Mouse (Mus musculus) kidney, adult 2 months (tissue): ENCODE results near the gene Gpc5. TPM values are rescaled to one million over a fixed set of nuclear protein-coding genes. Genes with fewer than 3 reads are reported as not detected.

Experiments
- DNase-seq: peaks from one replicate; pipeline ENCODE4 v3.0.0; 2021
- H3K27ac ChIP-seq: fragments of 200-500 bp; 2 replicates; pipeline ENCODE4 v1.5.1; 2012; ENCODE audit warnings: low read depth, low read length, control low read depth, inconsistent platforms; ENCODE audit not compliant: insufficient read depth
- H3K27me3 ChIP-seq: fragments of 200-500 bp; replicated peaks from 2 replicates; pipeline ENCODE4 v1.6.1; 2012; ENCODE audit warnings: mild to moderate bottlenecking, moderate library complexity, low read length, inconsistent platforms; ENCODE audit not compliant: control insufficient read depth, insufficient read depth
- H3K36me3 ChIP-seq: fragments of 200-500 bp; 2 replicates; pipeline ENCODE4 v1.6.1; 2012; ENCODE audit warnings: mild to moderate bottlenecking, moderate library complexity, low read length, inconsistent platforms; ENCODE audit not compliant: control insufficient read depth, insufficient read depth
- H3K4me1 ChIP-seq: fragments of 200-500 bp; 2 replicates; pipeline ENCODE4 v1.6.1; 2011; ENCODE audit warnings: low read length; ENCODE audit not compliant: control insufficient read depth, insufficient read depth
- H3K4me3 ChIP-seq: fragments of 200-500 bp; 2 replicates; pipeline ENCODE4 v1.5.1; 2011; ENCODE audit warnings: mild to moderate bottlenecking, low read depth, low read length, control low read depth; ENCODE audit not compliant: insufficient read depth
- CTCF ChIP-seq: fragments of 200-500 bp; conservative IDR thresholded peaks from 2 replicates; pipeline ENCODE4 v1.5.1; 2011; ENCODE audit warnings: low read depth, mild to moderate bottlenecking, control low read depth, low read length, moderate library complexity, mixed read lengths; ENCODE audit not compliant: insufficient read depth, insufficient read length
- POLR2A ChIP-seq: fragments of 200-500 bp; IDR thresholded peaks from one replicate; pipeline ENCODE4 v1.6.1; 2011; ENCODE audit warnings: low read depth, low read length, control low read depth
- WGBS: fragments of 180-500 bp; shearing (Covaris S2); methylation state at CpG from one replicate; pipeline ENCODE4 v1.1.7; 2018; 5-methylcytosine and 5-hydroxymethylcytosine counted together
- polyA plus RNA-seq: library from polyadenylated mRNA; depleted of rRNA; stranded (reverse); fragments of >200 nt; gene quantifications from 2 replicates; pipeline ENCODE4 v1.2.3, GENCODE M21; 2012

The Gpc5 gene
- polyA plus RNA-seq, 1 experiment = 0.69 TPM

DNA sequence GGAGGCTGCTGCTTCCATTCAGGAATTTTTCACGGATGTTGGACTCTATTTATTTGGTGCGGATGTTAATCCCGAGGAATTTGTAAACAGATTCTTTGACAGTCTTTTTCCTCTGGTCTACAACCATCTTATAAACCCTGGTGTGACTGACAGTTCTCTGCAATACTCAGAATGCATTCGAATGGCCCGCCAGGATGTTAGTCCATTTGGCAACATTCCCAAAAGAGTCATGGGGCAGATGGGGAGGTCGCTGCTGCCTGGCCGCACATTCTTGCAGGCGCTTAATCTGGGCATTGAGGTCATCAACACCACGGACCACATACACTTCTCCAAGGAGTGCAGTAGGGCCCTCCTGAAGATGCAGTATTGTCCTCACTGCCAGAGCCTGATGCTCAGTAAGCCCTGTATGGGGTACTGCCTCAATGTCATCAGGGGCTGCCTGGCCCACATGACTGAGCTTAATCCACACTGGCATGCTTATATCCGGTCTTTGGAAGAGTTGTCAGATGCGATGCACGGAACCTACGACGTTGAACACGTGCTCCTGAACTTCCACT, 277.7 kb downstream of the Gpc5 start:
- Histone ChIP-seq H3K4me3 (no peak overlapping the region), H3K27ac (no peak overlapping the region), H3K4me1 (no peaks in the 10 kb centered on the region), H3K27me3 (no peaks in the 10 kb centered on the region), H3K36me3 (no peaks in the 10 kb centered on the region)
- 67% methylated on average over 15 of the region's 15 CpGs for WGBS
- DNase-seq = peak; percentile 6
- TF ChIP-seq POLR2A (no peak), CTCF (no peak)

- TF ChIP-seq CTCF (peak; percentile 54), POLR2A (no peak)
- H3K4me1 ChIP-seq = no peaks in the 10 kb centered on the region
- WGBS = 18% methylated on average over 1 of the region's 1 CpGs
Observed at GRCm38 (mm10) chr14:115371131-115371530, 279.1 kb downstream of the Gpc5 start.

DNA sequence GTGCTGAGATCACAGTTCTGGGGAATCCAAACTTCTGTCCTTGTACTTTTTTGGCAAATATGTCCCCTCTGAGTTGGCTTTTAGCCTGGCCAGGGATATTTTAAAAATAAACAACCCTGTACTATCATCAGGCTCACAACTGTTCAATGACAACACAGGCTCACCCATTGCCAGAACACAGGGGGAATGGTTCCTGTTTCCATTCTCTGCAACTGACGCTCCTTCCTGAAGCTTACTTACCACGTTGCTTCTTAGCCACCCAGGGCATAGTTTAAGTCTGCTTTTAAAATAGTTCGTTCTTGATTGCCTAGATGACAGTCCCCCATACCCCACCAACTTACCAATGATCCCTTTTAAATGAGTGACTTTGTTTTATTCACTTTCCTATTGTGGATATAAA, 299.8 kb downstream of the Gpc5 start:
- Histone ChIP-seq H3K27ac (no peak overlapping the region), H3K36me3 (no peaks in the 10 kb centered on the region), H3K4me1 (peaks cover 2% of the 10 kb centered on the region; the same call in 1 of the 2 replicates), H3K4me3 (no peak overlapping the region), H3K27me3 (no peaks in the 10 kb centered on the region)
- TF ChIP-seq POLR2A (no peak), CTCF (no peak)
- 74% methylated on average over 3 of the region's 3 CpGs for WGBS
- DNase-seq = no peak

More at GRCm38 (mm10) chr14:115371131-115371530, 279.1 kb downstream of the Gpc5 start:
- peak; percentile 15 for DNase-seq
- no peaks in the 10 kb centered on the region for H3K36me3 ChIP-seq
- no peak overlapping the region for H3K27ac ChIP-seq
- H3K27me3 ChIP-seq = no peaks in the 10 kb centered on the region
- H3K4me3 ChIP-seq = no peak overlapping the region

DNA sequence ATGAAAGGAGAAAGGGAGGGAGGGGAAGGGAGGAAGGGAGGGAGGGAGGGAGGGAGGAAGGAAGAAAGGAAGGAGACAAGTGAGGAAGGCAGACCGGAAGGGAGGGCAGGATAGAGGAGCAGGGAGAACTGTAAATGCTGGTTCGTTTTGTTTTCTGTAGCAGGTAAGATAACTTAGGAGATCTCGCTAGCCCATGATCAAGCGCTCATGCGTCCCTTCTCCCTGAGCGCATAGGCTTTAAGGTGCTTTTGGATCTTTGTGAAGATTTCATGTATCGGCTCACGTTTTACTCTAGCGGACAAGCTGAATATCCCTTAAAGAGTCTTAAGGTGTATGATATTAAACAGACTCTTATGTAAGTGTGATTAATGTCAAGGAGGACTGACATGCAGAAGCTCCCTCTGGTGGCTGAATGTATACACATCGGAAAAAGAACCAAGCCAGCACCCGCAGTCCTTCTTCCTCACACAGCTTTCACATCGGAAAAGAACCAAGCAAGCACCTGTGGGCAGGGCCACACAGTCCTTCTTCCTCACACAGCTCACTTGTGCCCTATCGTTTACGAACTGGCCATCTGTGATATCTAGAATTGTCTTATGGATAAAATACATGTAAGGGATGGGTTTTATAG, 301.0 kb downstream of the Gpc5 start:
- H3K4me1 ChIP-seq = peaks cover 2% of the 10 kb centered on the region; the same call in 1 of the 2 replicates
- 41% methylated on average over 14 of the region's 14 CpGs for WGBS
- no peak for TF ChIP-seq POLR2A
- peak; percentile 60 for TF ChIP-seq CTCF
- peak; percentile 76 for DNase-seq
- H3K4me3 ChIP-seq = no peak overlapping the region
- no peaks in the 10 kb centered on the region for H3K36me3 ChIP-seq
- H3K27me3 ChIP-seq = no peaks in the 10 kb centered on the region
- H3K27ac ChIP-seq = no peak overlapping the region

- Histone ChIP-seq H3K27me3 (no peaks in the 10 kb centered on the region), H3K4me1 (peaks cover 8% of the 10 kb centered on the region; the same call in 1 of the 2 replicates), H3K4me3 (no peak overlapping the region), H3K36me3 (no peaks in the 10 kb centered on the region), H3K27ac (no peak overlapping the region)
- WGBS = 77% methylated on average over 5 of the region's 5 CpGs
- DNase-seq = no peak
- TF ChIP-seq CTCF (no peak), POLR2A (no peak)
Observed at GRCm38 (mm10) chr14:115406596-115406995, 314.6 kb downstream of the Gpc5 start.

DNA sequence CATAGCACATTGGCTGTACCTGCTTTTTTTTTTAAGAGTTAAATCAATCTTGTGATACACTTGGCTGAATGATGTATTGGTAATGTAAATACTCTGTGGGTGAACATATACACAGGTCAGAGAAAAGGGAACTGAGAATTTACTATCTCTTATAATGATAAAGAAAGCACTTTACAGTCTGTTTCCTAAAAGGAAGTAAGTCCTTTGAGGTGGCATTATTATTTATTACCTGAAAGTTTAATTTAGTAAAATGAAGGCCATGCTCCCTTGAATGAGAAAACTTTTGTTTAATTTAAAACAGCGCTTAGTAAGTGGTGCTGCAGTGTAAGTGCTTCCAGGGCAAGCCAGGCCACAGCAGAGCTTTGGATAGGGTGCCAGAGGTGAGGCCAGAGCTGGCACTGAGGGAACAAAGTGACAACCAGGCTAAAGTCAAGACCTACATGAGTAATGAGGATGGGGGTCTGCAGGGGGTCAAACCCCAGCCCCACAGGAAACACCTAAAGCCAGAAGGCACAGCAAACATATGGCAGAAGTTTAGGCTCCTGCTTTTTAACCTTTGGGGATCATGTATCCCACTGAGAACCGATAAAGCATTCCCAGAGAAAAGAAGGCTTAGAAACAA, 315.4 kb downstream of the Gpc5 start:
- WGBS = 50% methylated on average over 2 of the region's 2 CpGs
- TF ChIP-seq POLR2A (no peak), CTCF (no peak)
- Histone ChIP-seq H3K4me3 (no peak overlapping the region), H3K27ac (no peak overlapping the region), H3K36me3 (no peaks in the 10 kb centered on the region), H3K27me3 (no peaks in the 10 kb centered on the region), H3K4me1 (peaks cover 10% of the 10 kb centered on the region; the same call in 1 of the 2 replicates)
- peak; percentile 54 for DNase-seq

DNA sequence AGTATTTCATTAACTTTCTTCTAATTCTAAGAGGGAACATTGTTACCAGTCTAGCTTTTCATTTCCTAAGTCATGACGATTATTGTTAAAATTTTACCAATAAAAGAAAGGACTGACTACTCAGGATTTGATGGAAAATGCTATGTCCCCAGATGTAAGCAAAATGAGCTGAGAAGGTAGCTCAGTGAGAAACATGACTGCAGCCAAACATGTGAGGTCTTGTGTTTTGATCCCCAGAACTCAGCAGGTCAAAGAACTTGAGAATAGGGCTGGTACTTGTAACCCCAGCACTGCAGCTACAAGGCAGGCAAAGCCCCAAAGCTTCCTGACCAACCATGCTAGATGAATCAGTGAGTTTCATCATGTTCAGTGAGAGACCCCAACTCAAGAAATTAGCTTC, 318.9 kb downstream of the Gpc5 start:
- TF ChIP-seq POLR2A = no peak
- peak overlapping the region; percentile 96 for H3K27ac ChIP-seq
- no peaks in the 10 kb centered on the region for H3K27me3 ChIP-seq
- no peaks in the 10 kb centered on the region for H3K36me3 ChIP-seq
- DNase-seq = peak; percentile 79
- no peak overlapping the region for H3K4me3 ChIP-seq
- peaks cover 17% of the 10 kb centered on the region for H3K4me1 ChIP-seq
- 42% methylated on average over 1 of the region's 1 CpGs for WGBS
